Mouse (Mus musculus): Measurements from ENCODE around the gene Cdk2ap1.

DNA sequence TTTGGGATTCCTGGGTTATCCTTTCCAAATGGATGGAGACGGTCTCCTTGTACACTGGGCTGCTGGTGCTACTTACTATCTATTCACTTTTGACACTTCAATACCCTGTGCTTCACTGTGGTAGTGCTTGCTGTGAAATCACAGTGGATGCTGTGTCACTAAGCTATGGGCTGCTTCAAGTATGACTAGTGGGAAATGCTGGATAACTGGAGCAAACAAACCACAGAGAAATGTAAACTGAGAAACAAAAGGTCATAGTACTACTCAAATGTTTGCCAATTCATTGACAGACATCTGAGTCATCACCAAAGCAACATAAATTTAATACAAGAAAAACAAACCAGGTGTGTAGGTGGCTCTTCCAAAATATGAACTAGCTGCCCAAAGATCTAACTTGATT lies 13.5 kb upstream of the Cdk2ap1 start:
- no peak for TF ChIP-seq CTCF (IDR thresholded peaks at IDR 0.05; ENCODE audit: control insufficient read depth, insufficient read depth, insufficient read length)
- no peak for TF ChIP-seq MYOD1 (IDR thresholded peaks at IDR 0.05; ENCODE audit: control insufficient read depth, insufficient read length, low read depth)
- TF ChIP-seq MAX (IDR thresholded peaks at IDR 0.05) = no peak
- TF ChIP-seq CEBPB (IDR thresholded peaks at IDR 0.05; ENCODE audit: low read depth) = no peak
- TF ChIP-seq MYOG (IDR thresholded peaks at IDR 0.05; ENCODE audit: control insufficient read depth, extremely low read depth, insufficient read length) = no peak
- TF ChIP-seq FOSL1 (IDR thresholded peaks at IDR 0.05; ENCODE audit: insufficient read depth, low read length, poor library complexity, severe bottlenecking) = no peak
